Mouse (Mus musculus): ENCODE measurements around the gene Mtus2.
"Not testable (repeated sequence)": the region's sequence is repeated elsewhere in the genome, so short reads cannot be mapped to it uniquely, and the experiment has no call there.

Gene Mtus2

DNA sequence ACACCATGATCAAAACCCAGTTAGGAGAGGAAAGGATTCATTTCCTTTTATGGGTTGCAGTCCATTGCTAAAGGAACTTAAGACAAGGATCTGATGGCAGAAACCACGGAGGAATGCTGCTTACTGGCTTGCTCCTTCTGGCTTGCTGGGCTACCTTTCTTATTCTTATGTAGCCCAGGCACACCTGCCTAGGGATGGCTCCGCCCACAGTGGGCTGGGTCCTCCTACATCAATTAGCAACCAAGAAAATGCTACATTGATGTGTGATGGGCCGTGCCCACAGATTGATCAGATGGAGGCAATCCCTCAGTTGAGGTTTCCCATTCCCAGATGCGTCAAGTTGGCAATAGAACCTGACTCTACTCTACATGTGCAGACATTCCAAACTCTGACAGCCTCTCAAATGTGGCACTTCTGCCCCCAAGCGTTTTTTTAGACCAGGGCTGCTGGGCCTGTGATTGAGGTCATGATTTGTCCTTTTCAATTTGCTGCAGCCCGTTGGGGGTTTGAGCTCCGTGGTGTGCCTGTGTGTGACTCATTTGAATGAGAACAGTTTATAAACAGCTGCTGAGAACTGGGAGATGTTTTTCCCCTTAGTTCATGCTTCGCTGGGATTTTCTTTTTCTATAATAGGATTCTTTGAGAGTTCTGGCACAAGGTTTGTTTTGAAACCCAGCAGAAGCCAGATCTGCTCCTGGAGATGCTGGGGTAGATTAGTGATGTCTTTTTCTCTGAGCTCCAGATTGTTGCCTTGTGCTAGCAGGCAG lies 173.8 kb downstream of the Mtus2 start:
- DNase-seq = no peak

DNA sequence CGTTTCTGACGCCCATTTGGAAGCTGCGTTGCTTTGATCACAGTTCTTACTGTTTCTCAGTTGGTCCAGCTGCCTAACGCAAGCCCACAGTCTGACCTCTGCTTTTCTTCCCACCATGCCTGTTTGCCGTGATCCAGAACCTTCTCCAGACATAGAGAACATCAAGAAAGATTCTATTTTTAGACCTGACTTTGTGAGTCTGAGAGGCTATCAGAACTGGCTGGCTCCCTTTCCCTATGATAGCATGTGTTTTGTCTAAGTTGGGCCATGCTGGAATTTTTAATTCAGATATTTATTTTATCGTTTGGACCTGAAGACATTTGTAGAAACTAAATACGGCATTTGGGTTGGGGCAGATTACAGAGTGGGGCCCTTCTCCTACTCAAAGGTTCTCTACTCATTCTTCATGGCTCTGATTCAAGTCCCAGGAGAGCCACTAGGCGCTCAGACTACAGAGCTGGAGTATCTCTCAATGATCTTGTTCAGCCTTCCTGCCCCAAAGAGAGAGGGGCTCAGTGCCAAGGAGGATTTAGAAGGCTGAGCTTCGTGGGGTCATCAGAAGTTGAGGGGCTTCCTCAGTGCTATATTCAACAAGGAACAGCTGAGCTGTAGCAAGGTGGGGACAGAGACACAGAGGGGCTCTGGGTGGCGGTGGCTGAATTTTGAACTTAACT lies 174.5 kb downstream of the Mtus2 start:
- DNase-seq = no peak

DNA sequence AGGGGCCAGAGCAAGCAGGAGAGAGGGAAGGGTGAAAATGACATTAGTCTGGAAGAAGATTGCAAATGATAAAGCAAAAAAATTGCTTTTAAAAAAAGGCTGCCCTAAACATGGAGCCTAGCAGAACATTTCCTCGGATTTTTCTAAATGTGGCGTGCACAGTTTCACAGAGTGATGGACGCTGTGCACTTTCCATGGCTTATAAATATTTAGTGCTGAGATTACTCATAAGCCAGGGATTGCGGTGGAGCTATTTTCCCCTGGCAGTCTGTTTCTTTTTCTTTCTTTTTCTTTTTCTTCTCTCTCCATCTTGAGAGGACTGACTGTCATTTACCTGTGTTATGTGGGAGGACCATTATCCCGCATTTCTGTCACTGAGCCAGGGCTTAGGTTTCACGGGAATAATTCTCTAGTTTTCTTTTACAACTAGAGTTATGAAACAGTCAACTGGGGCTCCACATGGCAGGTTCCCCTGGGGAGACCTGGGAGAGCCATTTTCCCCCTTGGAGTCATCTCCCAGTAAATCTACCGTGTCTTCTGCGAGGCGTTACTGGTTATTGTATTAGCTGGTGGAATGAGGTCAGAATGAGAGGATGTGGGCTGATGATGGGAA lies 176.4 kb downstream of the Mtus2 start:
- DNase-seq = no peak

DNA sequence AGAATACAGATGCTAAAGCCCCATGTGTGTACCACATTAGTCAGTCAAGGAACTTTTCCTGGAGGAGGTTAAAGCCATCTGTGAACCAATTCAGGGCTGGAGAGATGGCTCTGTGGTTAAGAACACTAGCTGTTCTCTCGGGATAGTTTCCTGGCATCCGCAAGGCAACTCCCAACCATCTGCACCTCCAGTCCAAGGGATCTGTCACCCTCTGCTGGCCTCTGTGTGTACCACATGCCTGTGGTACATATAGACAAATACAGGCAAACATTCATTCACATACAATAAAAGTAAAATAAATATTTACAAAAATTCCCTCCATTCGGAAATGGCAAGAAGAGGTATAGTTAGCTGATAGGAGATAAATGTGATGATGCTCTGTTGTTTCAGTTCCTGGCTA lies 184.5 kb downstream of the Mtus2 start:
- no peak for DNase-seq

DNA sequence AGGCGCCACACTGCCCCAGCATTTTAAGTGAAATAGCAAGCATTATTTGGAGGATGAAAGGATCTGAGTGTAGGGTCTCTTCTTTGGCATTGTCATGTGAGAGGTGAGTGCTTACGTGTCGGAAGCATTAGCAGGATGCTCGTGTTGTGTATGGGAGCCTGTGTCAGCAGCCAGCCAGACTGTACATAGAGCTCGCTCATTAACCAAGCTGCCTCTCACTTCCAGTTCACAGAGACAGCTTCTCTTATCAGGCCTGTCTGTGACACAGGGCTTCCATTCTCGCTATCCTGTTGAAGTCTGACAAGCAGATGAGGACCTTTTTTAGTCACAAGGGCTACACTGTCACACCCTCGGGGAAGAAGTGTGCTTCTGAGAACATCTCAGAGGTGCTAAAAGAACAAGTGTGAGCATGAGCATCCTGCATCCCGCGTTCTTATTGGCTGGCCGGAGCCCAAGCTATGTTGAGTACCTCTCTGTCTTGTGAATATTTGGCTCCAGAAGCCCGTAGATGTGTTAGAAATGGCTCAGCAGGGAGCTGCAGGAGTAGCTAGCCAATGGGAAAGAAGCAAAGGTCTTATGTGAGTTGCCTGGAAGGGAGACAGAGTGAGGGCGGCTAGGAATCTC lies 189.2 kb downstream of the Mtus2 start:
- DNase-seq = no peak

DNA sequence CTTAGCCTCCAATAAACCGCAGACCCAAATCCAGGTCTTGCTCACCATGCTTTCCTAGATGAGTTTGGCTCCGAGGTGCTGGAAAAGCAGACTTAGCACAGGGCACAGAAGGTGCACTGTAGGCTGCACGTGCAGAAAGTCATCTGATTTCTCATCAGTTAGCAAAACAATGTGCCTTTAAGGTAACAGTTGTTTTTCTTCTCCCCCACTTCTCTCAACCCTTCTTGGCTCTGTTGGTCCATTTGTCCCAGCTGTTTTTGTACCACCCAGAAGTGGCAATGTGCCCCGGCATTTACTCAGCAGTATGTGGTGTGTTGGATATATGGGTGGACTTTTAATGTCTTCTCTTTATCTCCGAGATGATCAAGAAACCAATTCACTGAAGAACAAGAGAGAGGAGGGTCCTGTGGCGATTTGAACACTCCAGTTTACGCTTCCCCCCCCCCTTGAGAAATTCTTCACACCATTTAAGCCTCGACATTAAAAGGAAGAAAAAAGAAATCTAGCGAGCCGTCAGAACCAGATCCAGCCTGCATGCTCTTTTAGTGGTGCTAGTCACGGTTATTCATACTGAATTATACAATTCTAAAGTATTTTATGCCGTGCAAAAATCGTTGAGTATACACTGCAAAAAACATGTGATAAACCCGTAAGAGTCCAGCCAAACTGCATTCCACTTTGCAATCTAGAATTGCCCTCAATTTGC lies 194.9 kb downstream of the Mtus2 start:
- no peak for DNase-seq

DNA sequence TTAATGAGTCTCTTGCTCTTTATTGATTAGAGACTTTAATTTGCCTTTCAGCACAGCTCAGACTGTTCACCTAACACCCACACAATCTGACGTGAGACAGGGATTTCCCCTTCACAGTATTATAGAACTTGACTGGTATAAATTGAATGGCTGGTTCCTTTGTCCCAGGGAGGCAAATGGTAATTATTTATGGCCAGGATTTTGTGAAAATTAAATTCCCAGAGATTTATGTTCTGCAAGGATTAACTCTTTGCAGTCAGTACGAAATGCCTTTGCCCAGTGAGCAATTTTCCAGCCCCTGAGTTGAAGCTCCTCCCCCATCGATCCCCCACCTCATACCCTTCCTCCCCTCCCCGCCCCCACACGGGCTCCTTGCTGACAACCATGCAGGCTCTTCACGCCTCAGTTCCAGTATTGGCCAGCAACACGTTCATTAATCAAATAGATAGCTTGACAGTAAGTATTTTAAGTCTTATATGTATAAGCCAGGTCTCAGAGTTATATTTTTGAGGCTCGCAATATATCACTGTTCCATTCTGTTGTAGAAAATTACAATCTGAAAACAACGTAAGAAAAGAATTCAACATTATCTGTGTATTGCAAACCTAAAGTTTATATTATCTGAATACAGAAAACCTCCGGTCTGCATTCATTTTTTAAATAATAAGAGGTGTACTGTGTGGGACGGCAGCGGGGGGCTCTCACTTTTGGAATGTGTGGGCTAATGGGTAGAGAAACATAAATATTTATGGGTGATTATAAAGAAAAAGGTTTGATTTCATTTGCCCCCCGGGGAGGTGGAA lies 195.7 kb downstream of the Mtus2 start:
- no peak for DNase-seq

DNA sequence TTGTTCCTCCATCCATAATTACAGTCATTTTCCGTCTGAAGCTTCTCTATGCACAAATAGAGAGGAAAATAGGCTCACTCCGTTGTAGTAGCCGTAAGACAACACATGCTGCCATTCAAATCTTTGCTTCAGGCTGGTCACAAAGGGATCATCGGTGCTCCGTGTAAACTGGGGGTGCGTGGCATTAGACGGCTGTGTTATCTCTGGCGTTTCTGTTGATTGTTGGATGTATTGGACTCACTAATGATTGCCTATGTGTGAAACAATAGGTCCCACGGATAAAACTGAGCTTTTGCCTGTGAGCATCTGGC lies 196.2 kb downstream of the Mtus2 start:
- no peak for DNase-seq

DNA sequence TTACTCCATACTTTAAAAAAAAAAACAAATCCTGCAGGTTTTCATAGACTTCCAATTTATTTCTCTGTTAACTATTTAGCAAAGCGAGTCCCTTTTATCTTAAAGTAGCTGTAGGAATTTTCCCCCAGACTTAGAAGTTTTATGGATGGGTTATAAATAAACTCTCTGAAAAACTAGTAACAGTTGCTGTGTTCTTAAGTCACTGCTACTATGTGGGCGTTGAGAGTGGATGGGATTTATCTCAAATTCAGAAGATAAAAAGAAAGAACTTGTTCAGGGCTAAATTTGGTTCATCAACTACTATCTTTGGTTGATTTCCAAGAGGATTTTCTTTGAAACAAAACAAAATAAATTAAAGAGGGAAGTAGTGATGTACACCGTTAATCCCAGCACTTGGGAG lies 197.6 kb downstream of the Mtus2 start:
- DNase-seq = no peak

DNA sequence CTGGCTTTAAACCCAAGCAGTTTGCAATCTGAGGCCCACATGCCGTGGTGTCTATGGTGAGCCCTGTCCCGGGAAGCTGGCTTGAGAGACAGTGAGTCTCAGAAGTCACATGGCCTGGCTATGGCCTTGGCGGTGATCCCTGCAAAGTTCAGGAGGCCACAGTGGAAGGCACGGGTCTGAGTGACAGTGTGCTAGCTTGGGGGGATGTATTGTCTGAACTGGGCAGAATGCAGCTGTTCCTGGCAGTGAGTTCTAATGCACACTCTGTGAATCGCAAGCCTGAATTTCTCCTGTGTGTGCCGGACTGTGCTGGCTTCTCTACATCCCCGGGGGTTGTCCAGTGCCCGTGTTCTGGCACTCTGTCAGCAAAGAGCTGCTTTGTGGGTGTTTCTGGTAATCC lies 202.2 kb downstream of the Mtus2 start:
- DNase-seq = no peak

DNA sequence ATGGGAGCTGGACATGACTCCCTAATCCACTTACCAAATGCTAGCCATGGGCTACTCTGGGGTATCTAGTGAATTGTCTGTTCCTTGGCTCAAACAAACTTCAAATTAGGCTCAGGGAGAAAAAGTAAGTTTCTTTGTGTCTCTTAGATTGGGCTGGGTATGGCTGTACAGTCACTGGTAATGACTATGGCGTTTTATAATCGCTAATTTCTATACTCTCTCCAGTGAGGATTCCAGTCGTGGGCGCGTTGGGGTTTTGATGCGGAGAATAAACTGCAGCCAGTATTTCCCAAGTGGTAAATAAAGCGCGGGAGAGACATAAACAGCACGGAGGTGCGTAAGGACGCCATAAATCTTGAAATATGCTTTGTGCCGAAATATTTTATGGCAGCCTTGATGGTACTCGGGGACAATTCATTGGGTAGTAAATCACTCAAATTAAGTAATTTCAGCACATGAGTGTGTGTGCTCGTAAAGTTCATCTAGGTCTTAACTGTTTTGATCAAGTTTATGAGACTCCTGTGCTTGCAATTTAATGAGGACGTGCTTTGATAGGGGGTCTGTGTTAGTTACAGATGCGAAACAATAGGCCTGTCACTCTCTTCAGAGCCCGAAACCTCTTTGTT lies 203.5 kb downstream of the Mtus2 start:
- no peak for DNase-seq

DNA sequence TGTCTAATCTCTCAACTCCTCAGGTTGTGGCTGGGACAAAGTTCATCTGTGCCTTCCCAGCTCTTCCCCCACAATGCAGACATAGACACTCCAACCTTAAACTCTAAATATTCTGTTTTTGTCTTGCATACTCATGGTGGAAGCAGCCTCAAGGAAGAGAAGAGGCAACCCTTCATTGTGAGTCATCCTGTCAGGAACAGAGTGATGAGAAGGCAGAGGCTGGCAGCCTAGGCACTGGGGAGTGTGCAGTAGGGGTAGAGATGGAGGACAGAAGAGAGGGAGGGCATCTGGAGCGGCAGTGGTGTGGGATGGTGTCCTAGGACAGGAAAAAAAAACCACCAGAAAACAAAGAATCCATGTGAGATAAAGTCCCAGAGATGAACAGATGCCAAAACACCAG lies 208.0 kb downstream of the Mtus2 start:
- DNase-seq = no peak

DNA sequence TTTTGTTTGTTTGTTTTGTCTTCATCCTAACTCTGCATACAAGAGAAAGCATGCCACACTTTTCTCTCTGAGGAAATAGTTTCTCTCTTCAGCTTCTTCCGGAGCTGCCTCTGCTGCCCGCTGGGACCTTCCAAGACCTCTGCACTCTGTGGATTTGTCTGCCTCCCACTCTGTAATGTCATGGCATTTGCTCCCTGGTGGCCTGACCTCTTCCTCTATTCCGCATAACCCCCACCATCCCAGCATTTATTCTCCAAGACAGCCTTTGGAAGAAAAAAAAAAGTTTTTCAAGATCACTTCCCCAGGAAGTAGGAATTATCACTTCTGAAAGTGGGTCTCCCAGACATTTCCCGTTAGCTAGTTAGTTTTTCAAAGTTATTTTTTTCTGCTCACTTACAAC lies 218.0 kb downstream of the Mtus2 start:
- DNase-seq = no peak

DNA sequence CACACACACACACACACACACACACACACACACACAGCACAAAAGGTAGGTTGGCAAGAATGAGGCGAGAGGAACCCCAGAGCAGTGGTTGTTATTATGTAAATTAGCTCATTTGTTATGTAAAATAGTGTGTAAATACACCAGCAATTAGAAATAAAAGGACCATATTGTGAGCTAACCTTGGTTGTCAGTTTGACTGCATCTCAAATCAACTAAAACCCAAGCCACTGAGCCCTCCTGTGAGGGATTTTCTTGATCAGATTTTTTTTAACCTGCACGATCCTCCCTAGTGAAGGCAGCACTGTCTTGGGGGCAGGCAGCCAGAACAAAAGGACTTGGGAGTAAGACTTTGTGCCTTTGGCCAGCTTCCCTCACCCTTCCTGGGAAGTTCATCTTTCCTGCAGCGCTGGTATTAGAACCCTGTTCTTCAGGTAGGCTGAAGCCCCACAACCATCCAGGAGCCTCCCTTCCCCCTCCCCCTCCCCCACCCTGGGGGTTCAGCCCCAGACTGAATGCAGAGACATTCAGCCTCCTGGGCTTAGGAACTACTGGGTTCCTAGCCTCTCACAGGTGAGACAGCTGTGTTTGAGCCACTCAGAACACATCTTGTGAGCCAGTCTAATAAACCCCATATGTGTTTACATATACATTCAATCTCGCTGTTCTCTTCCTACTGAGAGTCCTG lies 218.8 kb downstream of the Mtus2 start:
- DNase-seq = no peak

DNA sequence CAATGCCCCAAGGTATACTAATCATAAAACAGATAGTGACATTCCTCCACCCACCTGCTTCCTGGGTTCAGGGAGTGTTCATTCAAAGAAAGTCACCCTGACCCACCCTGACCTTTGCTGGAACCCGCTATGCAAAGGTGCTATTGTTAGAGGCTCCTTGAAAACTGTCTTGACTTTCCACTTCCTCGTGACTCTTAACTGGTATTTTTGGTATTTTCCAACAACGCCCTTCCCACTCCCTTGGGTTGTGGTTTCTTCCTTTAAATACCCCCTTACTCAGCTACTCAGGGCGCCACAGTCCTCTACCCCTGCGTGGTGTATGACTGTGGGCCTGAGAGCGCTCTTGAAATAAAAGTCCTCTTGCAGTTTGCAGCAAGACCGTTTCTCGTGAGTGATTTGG lies 219.4 kb downstream of the Mtus2 start:
- DNase-seq = not testable (repeated sequence)

DNA sequence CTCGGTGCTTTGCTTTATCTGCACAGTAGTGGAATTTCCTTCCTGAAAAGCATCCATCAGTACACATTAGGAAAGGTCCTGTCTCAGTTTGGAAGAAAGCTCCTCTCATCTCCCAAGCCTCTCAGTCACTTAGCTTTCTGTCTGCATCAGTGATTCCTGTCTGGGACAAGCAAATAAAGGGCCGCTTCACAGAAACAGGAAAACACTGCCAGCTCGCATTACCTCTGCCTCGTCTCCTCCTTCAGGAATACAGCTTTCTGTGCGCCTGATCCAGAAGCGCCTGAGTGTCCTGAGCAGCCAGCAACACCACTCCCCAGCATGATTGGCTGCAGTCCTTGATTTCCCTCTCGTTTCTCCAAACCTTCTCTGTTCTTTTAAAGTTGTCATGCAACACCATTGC lies 222.1 kb downstream of the Mtus2 start:
- DNase-seq = no peak

DNA sequence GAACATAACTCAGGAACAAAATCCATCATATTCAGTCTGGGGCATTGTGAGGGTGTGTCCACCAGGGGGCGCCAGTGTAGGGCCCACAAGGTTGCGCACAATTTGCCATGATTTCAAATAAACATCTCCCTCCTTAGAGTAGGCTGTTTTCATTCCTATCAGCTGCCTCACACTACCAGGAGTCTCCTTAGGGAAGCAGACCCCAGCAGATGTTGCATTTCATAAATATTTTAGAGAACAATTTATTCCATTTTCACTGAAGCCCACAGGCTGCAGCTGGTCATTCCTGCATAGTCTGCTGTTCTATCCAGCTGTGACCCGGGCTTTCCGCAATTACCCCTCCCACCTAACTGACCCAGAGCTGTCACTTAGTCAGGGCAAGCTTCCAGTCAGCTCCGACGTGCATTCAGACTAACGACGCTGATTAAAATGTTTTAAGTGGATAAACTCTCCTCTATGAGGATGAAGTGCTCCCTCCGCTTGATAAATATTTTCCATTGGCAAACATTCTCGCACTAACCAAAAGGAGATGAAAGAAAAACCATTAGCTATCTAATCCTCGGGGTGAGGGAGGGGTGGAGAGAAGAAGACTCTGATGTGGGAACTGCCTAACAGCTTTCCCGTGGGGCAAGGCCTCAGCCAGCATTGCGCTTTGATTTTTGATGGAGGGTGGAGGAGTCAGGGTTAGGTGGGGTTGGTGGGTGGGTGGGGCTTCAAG lies 223.6 kb downstream of the Mtus2 start:
- peak; percentile 53 for DNase-seq

DNA sequence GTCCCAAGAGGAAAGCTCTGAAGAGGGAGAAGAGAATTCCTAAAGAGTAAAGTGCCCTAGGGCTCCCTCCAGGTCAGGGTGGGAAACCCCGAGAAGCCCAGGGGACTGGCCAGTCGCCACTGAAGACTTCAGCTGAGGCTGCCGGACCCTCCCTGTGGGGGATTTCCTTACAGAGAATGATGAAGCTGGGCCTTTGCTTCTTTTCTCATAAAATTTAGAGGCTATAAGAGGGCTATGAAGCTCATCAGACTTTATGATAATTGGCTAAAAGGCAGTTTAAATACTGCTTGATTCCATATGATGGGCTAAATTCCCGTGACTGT lies 224.1 kb downstream of the Mtus2 start:
- DNase-seq = no peak

DNA sequence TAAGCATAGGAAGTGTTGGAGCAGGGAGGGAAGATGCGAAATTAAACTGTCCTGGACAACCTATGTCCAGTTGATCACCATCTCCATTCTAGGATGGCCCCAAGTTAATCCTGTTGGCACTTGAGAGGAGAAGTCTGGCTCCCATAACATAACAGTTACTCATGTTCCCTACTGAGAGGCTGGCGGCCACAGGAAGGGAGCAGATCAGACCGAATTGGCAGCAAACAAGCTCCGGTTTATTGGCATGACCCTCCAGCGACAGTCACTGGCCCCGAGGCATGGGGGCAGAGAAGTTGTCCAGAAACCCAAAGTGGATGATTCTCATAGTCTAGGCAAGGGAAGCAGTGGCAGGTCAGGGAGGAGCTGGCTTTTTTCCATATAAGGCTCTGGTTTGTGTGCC lies 224.8 kb downstream of the Mtus2 start:
- DNase-seq = no peak

DNA sequence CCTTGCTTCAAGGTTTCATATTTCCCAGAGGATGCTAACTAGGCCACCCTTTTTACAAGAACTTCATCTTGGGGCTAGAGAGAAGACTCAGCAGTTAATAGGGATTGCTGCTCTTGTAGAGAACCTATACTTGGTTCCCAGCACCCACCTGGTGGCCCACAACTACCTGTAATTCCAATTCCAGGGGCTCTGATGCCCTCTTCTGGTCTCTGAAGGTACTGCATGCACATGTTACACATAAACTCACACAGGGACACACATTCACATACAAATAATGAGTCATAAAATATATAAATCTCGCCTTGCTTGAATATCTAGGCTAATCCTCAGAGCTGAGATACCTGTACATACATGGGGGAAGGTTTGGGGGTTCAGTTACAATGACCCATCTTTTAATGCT lies 228.8 kb downstream of the Mtus2 start:
- no peak for DNase-seq

DNA sequence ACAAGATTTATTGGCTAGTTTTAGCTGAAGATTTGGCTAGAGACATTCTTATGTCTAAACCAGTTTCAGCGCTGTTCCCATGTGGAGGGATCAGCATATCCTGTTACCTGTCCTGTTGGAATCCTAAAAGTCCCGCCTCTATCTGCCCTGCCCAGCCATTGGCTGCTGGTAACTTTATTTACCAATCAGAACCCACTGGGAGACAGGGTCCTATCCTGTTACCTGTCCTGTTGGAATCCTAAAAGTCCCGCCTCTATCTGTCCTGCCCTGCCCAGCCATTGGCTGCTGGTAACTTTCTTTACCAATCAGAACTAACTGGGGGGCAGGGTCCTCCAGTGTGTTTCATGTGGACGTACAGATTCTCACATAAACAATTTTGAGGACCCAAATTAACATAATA lies 234.3 kb downstream of the Mtus2 start:
- DNase-seq = no peak
